Mouse (Mus musculus): ENCODE measurements around the gene Arhgap45. TPM values are rescaled to one million over a fixed set of nuclear protein-coding genes. Genes with fewer than 3 reads are reported as not detected.
"Not testable (repeated sequence)": the region's sequence is repeated elsewhere in the genome, so short reads cannot be mapped to it uniquely, and the experiment has no call there.

The Arhgap45 gene
- polyA plus RNA-seq, 1 experiment: 1.6 TPM

- Histone ChIP-seq H3K36me3 (ENCODE audit: control insufficient read depth, insufficient read depth) (peaks cover 39% of the 10 kb centered on the region), H3K79me3 (ENCODE audit: low read depth) (peaks cover 21% of the 10 kb centered on the region), H3ac (ENCODE audit: control insufficient read depth, insufficient read length, low read depth) (peak within 1 kb of the TSS; percentile 96), H3K79me2 (ENCODE audit: control insufficient read depth, insufficient read depth) (peaks cover 39% of the 10 kb centered on the region), H3K4me3 (ENCODE audit: insufficient read depth, poor library complexity, severe bottlenecking) (peak within 1 kb of the TSS; percentile 100), H3K27me3 (ENCODE audit: control insufficient read depth, insufficient read depth, insufficient read length) (no peaks in the 10 kb centered on the region)
- no peak for TF ChIP-seq USF1 (IDR thresholded peaks at IDR 0.05; ENCODE audit: low read depth)
- TF ChIP-seq MAX (IDR thresholded peaks at IDR 0.05): peak; percentile 100
Observed at GRCm38 (mm10) chr10:80039559-80039979, 23.1 kb downstream of the Arhgap45 start, which contains the start of gene Polr2e. Polr2e (minus strand) TSS chr10:80039795.

GRCm38 (mm10) chr10:80041409-80042060 is 25.1 kb downstream of the Arhgap45 start:
- peaks cover 21% of the 10 kb centered on the region for H3K79me3 ChIP-seq (ENCODE audit: low read depth)
- not testable (repeated sequence) for H3ac ChIP-seq (ENCODE audit: control insufficient read depth, insufficient read length, low read depth); H3K4me3 ChIP-seq (ENCODE audit: insufficient read depth, poor library complexity, severe bottlenecking); H3K27me3 ChIP-seq (ENCODE audit: control insufficient read depth, insufficient read depth, insufficient read length)
- peaks cover 30% of the 10 kb centered on the region for H3K79me2 ChIP-seq (ENCODE audit: control insufficient read depth, insufficient read depth)
- peaks cover 19% of the 10 kb centered on the region for H3K36me3 ChIP-seq (ENCODE audit: control insufficient read depth, insufficient read depth)

- TF ChIP-seq MAX (IDR thresholded peaks at IDR 0.05): no peak
- no peak for TF ChIP-seq MYOD1 (IDR thresholded peaks at IDR 0.05; ENCODE audit: control insufficient read depth, insufficient read length, low read depth)
- TF ChIP-seq CTCF (IDR thresholded peaks at IDR 0.05; ENCODE audit: control insufficient read depth, insufficient read depth, insufficient read length): no peak
- no peak for TF ChIP-seq USF1 (IDR thresholded peaks at IDR 0.05; ENCODE audit: low read depth)
- no peak for TF ChIP-seq FOSL1 (IDR thresholded peaks at IDR 0.05; ENCODE audit: insufficient read depth, low read length, poor library complexity, severe bottlenecking)
- no peak for TF ChIP-seq CEBPB (IDR thresholded peaks at IDR 0.05; ENCODE audit: low read depth)
- no peak for TF ChIP-seq MYOG (IDR thresholded peaks at IDR 0.05; ENCODE audit: control insufficient read depth, extremely low read depth, insufficient read length)
- H3ac ChIP-seq (ENCODE audit: control insufficient read depth, insufficient read length, low read depth): no peak overlapping the region
- peaks cover 5% of the 10 kb centered on the region for H3K79me2 ChIP-seq (ENCODE audit: control insufficient read depth, insufficient read depth)
- no peak overlapping the region for H3K4me3 ChIP-seq (ENCODE audit: insufficient read depth, poor library complexity, severe bottlenecking)
- peaks cover 4% of the 10 kb centered on the region for H3K79me3 ChIP-seq (ENCODE audit: low read depth)
- H3K27me3 ChIP-seq (ENCODE audit: control insufficient read depth, insufficient read depth, insufficient read length): no peaks in the 10 kb centered on the region
- H3K36me3 ChIP-seq (ENCODE audit: control insufficient read depth, insufficient read depth): no peaks in the 10 kb centered on the region
Observed at GRCm38 (mm10) chr10:80044087-80044486, 27.6 kb downstream of the Arhgap45 start.

GRCm38 (mm10) chr10:80045364-80045763 is 28.9 kb downstream of the Arhgap45 start:
- H3K79me3 ChIP-seq (ENCODE audit: low read depth); H3K27me3 ChIP-seq (ENCODE audit: control insufficient read depth, insufficient read depth, insufficient read length); H3ac ChIP-seq (ENCODE audit: control insufficient read depth, insufficient read length, low read depth); H3K79me2 ChIP-seq (ENCODE audit: control insufficient read depth, insufficient read depth); H3K4me3 ChIP-seq (ENCODE audit: insufficient read depth, poor library complexity, severe bottlenecking); H3K36me3 ChIP-seq (ENCODE audit: control insufficient read depth, insufficient read depth): not testable (repeated sequence)

- no peak overlapping the region for H3ac ChIP-seq (ENCODE audit: control insufficient read depth, insufficient read length, low read depth)
- no peak overlapping the region for H3K4me3 ChIP-seq (ENCODE audit: insufficient read depth, poor library complexity, severe bottlenecking)
- TF ChIP-seq MAX (IDR thresholded peaks at IDR 0.05) (no peak), FOSL1 (IDR thresholded peaks at IDR 0.05; ENCODE audit: insufficient read depth, low read length, poor library complexity, severe bottlenecking) (no peak), MYOD1 (IDR thresholded peaks at IDR 0.05; ENCODE audit: control insufficient read depth, insufficient read length, low read depth) (no peak), CEBPB (IDR thresholded peaks at IDR 0.05; ENCODE audit: low read depth) (no peak), USF1 (IDR thresholded peaks at IDR 0.05; ENCODE audit: low read depth) (no peak), MYOG (IDR thresholded peaks at IDR 0.05; ENCODE audit: control insufficient read depth, extremely low read depth, insufficient read length) (no peak), CTCF (IDR thresholded peaks at IDR 0.05; ENCODE audit: control insufficient read depth, insufficient read depth, insufficient read length) (no peak)
- no peaks in the 10 kb centered on the region for H3K79me3 ChIP-seq (ENCODE audit: low read depth)
- H3K79me2 ChIP-seq (ENCODE audit: control insufficient read depth, insufficient read depth): no peaks in the 10 kb centered on the region
- H3K36me3 ChIP-seq (ENCODE audit: control insufficient read depth, insufficient read depth): no peaks in the 10 kb centered on the region
- H3K27me3 ChIP-seq (ENCODE audit: control insufficient read depth, insufficient read depth, insufficient read length): no peaks in the 10 kb centered on the region
Observed at GRCm38 (mm10) chr10:80045766-80046165, 29.3 kb downstream of the Arhgap45 start.

GRCm38 (mm10) chr10:80047041-80047565 is 30.6 kb downstream of the Arhgap45 start, which contains the start of gene Gpx4:
Gpx4 (plus strand) TSS chr10:80047166.
- no peaks in the 10 kb centered on the region for H3K79me3 ChIP-seq (ENCODE audit: low read depth)
- no peaks in the 10 kb centered on the region for H3K36me3 ChIP-seq (ENCODE audit: control insufficient read depth, insufficient read depth)
- H3K79me2 ChIP-seq (ENCODE audit: control insufficient read depth, insufficient read depth): no peaks in the 10 kb centered on the region
- no peak within 1 kb of the TSS for H3ac ChIP-seq (ENCODE audit: control insufficient read depth, insufficient read length, low read depth)
- TF ChIP-seq MAX (IDR thresholded peaks at IDR 0.05): no peak
- TF ChIP-seq FOSL1 (IDR thresholded peaks at IDR 0.05; ENCODE audit: insufficient read depth, low read length, poor library complexity, severe bottlenecking): no peak
- TF ChIP-seq MYOD1 (IDR thresholded peaks at IDR 0.05; ENCODE audit: control insufficient read depth, insufficient read length, low read depth): no peak
- no peak for TF ChIP-seq CTCF (IDR thresholded peaks at IDR 0.05; ENCODE audit: control insufficient read depth, insufficient read depth, insufficient read length)
- no peak for TF ChIP-seq MYOG (IDR thresholded peaks at IDR 0.05; ENCODE audit: control insufficient read depth, extremely low read depth, insufficient read length)
- no peak for TF ChIP-seq USF1 (IDR thresholded peaks at IDR 0.05; ENCODE audit: low read depth)
- no peak for TF ChIP-seq CEBPB (IDR thresholded peaks at IDR 0.05; ENCODE audit: low read depth)
- no peak within 1 kb of the TSS for H3K4me3 ChIP-seq (ENCODE audit: insufficient read depth, poor library complexity, severe bottlenecking)
- H3K27me3 ChIP-seq (ENCODE audit: control insufficient read depth, insufficient read depth, insufficient read length): no peaks in the 10 kb centered on the region

Data from C2C12 (cell line).